Mouse (Mus musculus) liver (tissue): ENCODE measurements around the gene Cadm4.

Source experiments
- DNase-seq: peaks from one replicate; pipeline ENCODE4 v3.0.0-alpha.2; 2020; ENCODE audit warnings: mixed read lengths

Gene Cadm4

GRCm38 (mm10) chr7:24533031-24533571 is 51.3 kb downstream of the Cadm4 start:
- DNase-seq: no peak

DNA sequence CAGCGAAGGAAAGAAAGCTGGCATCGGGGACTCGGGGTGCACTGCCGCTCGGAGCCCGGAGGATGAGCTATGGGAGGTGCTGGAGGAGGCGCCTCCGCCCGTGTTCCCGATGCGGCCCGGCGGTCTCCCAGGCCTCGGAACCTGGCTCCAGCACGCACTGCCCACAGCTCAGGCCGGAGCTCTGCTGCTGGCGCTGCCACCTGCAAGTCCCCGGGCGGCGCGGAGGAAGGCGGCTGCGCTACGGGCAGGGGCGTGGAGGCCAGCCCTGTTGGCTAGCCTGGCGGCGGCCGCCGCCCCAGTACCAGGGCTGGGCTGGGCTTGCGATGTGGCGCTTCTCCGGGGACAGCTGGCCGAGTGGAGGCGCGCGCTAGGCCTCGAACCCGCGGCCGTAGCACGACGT is 52.0 kb downstream of the Cadm4 start:
- no peak for DNase-seq

DNA sequence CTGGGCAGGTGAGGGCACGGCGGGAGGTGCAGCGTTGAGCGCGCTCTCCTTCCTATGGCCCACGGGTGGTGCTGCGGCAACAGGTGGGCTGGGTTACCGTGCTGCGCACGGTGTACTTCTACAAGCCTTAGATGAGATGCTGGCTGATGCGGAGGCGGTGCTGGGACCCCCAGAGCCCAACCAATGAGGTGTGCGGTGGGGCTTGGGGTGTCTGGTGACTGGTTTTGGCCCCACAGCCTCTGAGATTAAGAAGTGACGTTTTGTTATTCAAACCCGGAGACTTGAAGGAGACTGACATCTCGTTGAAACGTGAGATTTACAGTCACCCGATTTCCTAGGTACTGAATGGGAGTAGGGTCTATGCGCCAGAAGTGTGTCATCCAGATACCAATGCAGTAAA is 52.5 kb downstream of the Cadm4 start:
- no peak for DNase-seq

DNA sequence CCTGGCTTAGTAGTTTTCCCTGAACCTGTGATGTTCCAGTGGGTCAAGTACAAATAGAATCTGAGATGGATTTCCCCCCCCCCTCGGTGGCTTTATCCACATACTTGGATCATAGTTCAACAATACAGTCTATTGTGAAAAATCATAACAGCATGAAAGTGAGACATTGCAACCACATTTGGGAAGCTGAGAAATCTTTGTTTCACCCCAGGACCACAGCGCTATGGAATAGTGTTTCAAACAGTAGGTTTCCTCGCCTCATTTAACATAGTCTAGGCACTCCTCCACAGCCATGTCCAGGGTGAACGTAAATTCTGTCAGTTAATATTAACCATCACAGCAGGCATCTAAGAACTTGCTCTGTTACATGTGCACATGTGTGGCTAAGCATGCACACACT is 55.3 kb downstream of the Cadm4 start:
- DNase-seq: no peak

DNA sequence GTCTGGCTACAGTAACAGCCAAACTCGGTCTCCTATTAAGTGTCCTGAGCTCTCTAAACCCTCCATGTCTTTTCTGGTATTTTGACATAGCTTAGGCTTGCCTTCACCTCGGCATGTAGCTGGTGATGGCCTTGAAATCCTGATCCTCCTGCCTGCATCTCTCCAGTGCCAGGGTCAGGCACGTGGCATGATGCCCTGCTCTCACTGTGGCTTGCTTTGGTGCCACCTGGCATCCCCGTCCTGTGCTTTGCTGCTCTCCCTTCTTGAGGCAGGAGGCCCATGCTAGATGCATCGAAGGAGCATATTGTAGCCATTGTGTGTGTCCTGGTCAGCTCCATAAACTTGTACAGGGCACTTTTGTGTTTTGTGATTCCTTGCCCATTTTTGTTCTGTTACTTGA is 55.8 kb downstream of the Cadm4 start:
- no peak for DNase-seq

- no peak for DNase-seq
Measured at GRCm38 (mm10) chr7:24538154-24538553, 56.3 kb downstream of the Cadm4 start.

DNA sequence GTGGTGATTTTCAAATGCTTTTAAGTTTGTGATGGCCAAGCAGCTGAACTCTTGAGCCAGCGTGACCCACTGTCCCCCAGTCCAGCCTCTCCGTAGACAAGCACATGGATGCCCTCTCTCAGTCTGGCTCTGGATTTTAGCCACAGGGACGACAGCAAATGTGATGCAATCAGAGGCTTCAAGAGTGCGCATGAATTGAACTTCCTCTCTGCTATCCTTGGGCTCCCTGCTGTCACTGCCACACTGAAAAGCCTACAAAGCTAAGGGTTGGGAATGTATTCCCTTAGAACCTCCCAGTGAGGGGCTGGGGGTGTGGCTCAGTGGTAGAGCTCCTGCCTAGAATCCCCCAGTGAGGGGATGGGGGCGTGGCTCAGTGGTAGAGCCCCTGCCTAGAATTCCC is 56.9 kb downstream of the Cadm4 start:
- no peak for DNase-seq

GRCm38 (mm10) chr7:24539686-24540085 is 57.9 kb downstream of the Cadm4 start:
- DNase-seq: no peak

DNA sequence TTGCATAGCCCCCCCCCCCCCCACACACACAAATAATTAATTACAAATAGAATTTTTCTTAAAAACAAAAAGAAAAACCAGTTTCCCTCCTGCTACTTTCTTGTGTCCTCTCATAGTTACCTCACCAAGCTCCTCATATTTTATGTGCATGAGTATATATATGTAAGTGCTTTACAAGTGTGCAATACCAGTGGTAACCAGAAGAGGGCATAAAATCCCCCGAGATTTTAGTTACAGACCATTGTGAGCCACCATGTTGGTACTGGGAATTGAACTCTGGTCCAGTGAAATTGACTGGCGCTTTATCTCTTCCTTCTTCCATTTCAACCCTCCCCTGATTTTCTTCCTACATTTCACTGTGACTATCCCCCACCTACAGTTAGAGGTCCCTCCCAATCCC is 62.7 kb downstream of the Cadm4 start:
- no peak for DNase-seq

DNA sequence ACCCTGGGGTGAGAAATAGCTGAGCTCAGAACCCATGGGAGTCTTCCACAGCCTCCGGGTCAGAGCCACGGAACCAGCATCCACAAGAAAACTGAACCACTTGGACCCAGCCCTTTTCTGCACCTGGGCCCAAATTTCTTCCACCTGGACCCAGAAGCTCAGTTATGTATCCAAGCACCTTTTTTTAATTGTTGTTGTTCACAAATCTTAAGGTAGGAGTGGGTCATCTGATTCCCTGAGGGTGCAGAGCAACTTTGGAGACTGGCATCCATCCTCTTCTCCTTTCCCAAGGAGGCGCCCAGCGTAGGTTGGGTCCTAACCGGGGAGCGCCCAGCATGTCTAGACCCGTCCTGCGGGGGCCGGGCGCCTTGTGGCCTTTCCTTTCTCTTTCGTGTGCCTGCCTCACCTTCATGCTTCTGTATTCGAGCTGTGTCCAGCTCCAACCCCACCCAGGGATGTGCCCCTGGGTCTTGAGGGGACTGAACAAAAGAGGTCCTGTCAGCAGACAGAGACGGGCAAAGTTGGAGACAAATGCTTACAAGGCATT is 64.3 kb downstream of the Cadm4 start, which contains the start of the genes Pinlyp and Xrcc1:
TSS of gene Pinlyp (minus strand) at position 51 of the 547 bp plus-strand sequence.
TSS of gene Xrcc1 (plus strand) at position 222 of the 547 bp plus-strand sequence.
- no peak for DNase-seq

GRCm38 (mm10) chr7:24546634-24547389 is 65.0 kb downstream of the Cadm4 start:
- peak; percentile 99 for DNase-seq

GRCm38 (mm10) chr7:24547534-24548036 is 65.8 kb downstream of the Cadm4 start:
- DNase-seq: no peak

DNA sequence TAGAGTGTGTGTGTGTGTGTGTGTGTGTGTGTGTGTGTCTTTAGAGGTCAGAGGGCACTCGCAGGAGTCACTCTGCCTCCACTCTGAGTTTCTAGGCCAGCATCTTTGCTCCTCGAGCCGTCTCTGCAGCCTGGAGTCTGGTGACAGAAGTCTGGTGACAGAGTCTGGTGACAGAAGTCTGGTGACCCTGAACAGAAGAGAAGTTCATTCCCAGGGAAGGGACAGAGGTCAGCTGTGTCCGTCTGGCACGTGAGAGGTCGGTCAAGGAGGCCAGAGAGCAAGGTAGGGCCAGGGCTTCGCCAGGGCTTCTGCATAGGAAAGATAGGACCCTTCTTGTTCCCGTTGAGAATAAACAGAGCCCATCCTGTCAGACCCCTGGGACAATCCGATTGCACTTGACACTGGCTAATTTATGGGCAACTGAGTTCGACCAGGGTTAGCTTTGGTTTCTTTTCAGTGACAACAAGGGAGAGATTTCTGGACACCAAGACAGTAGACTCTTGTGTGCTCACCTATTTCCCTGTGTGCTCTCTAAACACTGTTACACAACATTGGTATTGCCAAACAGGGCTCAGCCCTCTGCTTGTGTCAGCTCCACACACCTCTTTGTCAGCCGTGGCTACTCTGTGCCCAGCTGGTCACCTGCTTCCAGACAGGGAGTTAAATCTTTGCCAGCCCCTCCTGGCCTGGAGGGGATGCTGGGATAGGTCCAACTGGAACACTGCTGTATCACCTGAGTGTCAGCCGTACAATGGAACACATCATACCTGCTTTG is 70.3 kb downstream of the Cadm4 start:
- no peak for DNase-seq
